Mouse (Mus musculus): ENCODE measurements around the gene Arid2. TPM values are rescaled to one million over a fixed set of nuclear protein-coding genes. Genes with fewer than 3 reads are reported as not detected.

Gene Arid2
- polyA plus RNA-seq, 1 experiment from 2014 or later = 9.4 TPM

DNA sequence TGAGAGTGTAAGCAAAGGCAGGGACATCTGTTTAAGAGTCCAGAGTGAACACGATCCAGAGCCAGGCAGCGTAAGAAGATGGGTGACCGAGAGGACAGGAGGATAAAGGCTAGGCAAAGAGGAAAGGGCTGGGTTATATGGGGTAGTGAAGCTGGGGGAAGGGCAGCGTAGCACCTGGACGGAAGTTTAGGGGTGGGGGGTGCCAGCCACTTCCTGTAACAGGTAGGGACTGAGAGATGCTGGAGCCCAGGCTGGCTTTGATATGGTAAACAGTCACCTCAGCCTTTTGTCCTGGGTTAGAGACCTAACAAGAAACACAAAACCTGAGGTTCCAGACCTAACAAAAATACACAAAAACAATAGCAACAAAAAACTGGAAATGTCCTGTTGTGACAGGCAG, 29.5 kb upstream of the Arid2 start:
- WGBS = 69% methylated on average over 5 of the region's 5 CpGs
- ATAC-seq = no peak
- Histone ChIP-seq H3K4me3 (ENCODE audit: low read depth, low read length) (no peak overlapping the region), H3K36me3 (ENCODE audit: control insufficient read depth, insufficient read depth) (no peaks in the 10 kb centered on the region), H3K4me2 (replicated peaks; ENCODE audit: low read depth) (peak overlapping the region; percentile 17; the same call in 1 of the 2 replicates), H3K9ac (ENCODE audit: low read depth, low read length) (no peak overlapping the region), H3K4me1 (replicated peaks; ENCODE audit: control insufficient read depth, insufficient read depth, low read length) (peaks cover 5% of the 10 kb centered on the region; the same call in 1 of the 2 replicates), H3K27me3 (replicated peaks; ENCODE audit: control insufficient read depth, insufficient read depth, low read length) (no peaks in the 10 kb centered on the region), H3K27ac (ENCODE audit: low read depth, low read length) (no peak overlapping the region), H3K9me3 (ENCODE audit: control insufficient read depth) (peaks cover 14% of the 10 kb centered on the region; the same call in 1 of the 2 replicates)
- no peak for TF ChIP-seq CTCF (IDR thresholded peaks at IDR 0.05; ENCODE audit: low read depth)

DNA sequence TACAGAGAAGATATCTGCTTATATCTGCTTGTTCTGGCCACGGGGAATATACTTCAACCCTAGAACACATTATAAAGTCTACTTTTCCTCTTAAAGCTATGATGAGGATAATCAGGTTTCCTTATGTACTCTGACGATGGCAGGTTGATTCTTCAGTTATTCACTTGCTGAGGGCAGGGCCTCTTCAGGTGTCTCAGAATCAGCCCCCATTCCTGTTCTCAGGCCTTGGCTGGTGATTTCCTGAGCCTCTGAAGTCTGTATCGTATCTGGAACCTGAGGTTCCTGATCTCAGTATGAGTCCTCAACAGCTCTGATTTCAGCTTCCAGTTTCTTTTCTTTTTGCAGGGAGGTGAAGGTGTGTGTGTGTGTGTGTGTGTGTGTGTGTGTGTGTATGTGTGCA, 22.7 kb upstream of the Arid2 start:
- Histone ChIP-seq H3K27ac (ENCODE audit: low read depth, low read length) (no peak overlapping the region), H3K9ac (ENCODE audit: low read depth, low read length) (no peak overlapping the region), H3K4me3 (ENCODE audit: low read depth, low read length) (no peak overlapping the region), H3K9me3 (ENCODE audit: control insufficient read depth) (peaks cover 23% of the 10 kb centered on the region; the same call in 1 of the 2 replicates), H3K27me3 (replicated peaks; ENCODE audit: control insufficient read depth, insufficient read depth, low read length) (no peaks in the 10 kb centered on the region), H3K4me2 (replicated peaks; ENCODE audit: low read depth) (no peak overlapping the region), H3K36me3 (ENCODE audit: control insufficient read depth, insufficient read depth) (0 out of 2 replicates have a peak, but pooled peaks cover 10% of the 10 kb centered on the region), H3K4me1 (replicated peaks; ENCODE audit: control insufficient read depth, insufficient read depth, low read length) (no peaks in the 10 kb centered on the region)
- TF ChIP-seq CTCF (IDR thresholded peaks at IDR 0.05; ENCODE audit: low read depth) = no peak
- WGBS = 91% methylated on average over 3 of the region's 3 CpGs
- ATAC-seq = no peak

DNA sequence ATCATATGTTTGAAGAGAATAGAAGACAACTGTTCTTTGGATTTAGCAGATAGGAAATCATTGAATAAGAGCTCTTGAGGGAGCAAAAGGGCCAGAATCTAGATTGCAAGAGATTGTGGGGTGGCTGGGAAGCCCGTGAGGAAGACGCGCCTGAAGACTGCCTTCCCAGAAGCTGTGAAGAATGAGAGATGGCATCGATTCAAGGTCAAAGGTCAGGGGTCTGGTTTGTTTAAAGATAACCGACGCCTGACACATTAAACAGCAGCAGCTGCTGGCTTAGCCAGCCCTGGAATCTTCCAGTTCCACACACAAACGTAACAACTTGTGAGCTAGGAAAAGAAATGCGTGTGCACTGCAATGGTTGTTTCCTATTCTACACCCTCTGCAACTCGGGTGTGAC, 19.4 kb upstream of the Arid2 start:
- no peak overlapping the region for H3K4me2 ChIP-seq (replicated peaks; ENCODE audit: low read depth)
- no peak overlapping the region for H3K4me3 ChIP-seq (ENCODE audit: low read depth, low read length)
- 0 out of 2 replicates have a peak, but pooled peaks cover 10% of the 10 kb centered on the region for H3K36me3 ChIP-seq (ENCODE audit: control insufficient read depth, insufficient read depth)
- 44% methylated on average over 9 of the region's 9 CpGs for WGBS
- H3K27me3 ChIP-seq (replicated peaks; ENCODE audit: control insufficient read depth, insufficient read depth, low read length) = no peaks in the 10 kb centered on the region
- H3K9ac ChIP-seq (ENCODE audit: low read depth, low read length) = no peak overlapping the region
- H3K27ac ChIP-seq (ENCODE audit: low read depth, low read length) = no peak overlapping the region
- H3K4me1 ChIP-seq (replicated peaks; ENCODE audit: control insufficient read depth, insufficient read depth, low read length) = no peaks in the 10 kb centered on the region
- no peak for ATAC-seq
- 0 out of 2 replicates have a peak, but pooled peaks cover 7% of the 10 kb centered on the region for H3K9me3 ChIP-seq (ENCODE audit: control insufficient read depth)
- no peak for TF ChIP-seq CTCF (IDR thresholded peaks at IDR 0.05; ENCODE audit: low read depth)

DNA sequence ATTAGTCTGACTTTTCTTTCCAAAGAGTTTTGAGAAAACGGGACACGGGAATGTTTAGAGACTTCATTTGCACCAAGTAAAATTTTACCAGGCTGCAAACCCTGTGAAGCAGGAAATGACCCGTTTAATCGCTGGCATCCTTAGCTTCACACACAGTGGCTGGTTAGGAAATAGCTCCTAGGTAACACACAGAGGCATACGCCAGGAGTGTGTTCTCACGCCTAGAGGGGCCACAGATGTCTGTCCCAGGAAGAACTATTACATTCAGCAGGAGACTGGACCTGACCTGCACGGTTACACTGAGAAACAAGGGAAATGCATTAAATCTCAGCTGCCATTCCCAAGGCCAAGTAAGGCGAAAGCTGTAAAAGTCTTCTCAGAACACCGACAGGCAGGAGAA, 18.7 kb upstream of the Arid2 start:
- no peak overlapping the region for H3K9ac ChIP-seq (ENCODE audit: low read depth, low read length)
- H3K36me3 ChIP-seq (ENCODE audit: control insufficient read depth, insufficient read depth) = 0 out of 2 replicates have a peak, but pooled peaks cover 10% of the 10 kb centered on the region
- H3K4me1 ChIP-seq (replicated peaks; ENCODE audit: control insufficient read depth, insufficient read depth, low read length) = no peaks in the 10 kb centered on the region
- no peak for TF ChIP-seq CTCF (IDR thresholded peaks at IDR 0.05; ENCODE audit: low read depth)
- WGBS = 86% methylated on average over 9 of the region's 9 CpGs
- no peaks in the 10 kb centered on the region for H3K27me3 ChIP-seq (replicated peaks; ENCODE audit: control insufficient read depth, insufficient read depth, low read length)
- no peak for ATAC-seq
- H3K9me3 ChIP-seq (ENCODE audit: control insufficient read depth) = 0 out of 2 replicates have a peak, but pooled peaks cover 6% of the 10 kb centered on the region
- H3K4me2 ChIP-seq (replicated peaks; ENCODE audit: low read depth) = no peak overlapping the region
- H3K4me3 ChIP-seq (ENCODE audit: low read depth, low read length) = no peak overlapping the region
- no peak overlapping the region for H3K27ac ChIP-seq (ENCODE audit: low read depth, low read length)

DNA sequence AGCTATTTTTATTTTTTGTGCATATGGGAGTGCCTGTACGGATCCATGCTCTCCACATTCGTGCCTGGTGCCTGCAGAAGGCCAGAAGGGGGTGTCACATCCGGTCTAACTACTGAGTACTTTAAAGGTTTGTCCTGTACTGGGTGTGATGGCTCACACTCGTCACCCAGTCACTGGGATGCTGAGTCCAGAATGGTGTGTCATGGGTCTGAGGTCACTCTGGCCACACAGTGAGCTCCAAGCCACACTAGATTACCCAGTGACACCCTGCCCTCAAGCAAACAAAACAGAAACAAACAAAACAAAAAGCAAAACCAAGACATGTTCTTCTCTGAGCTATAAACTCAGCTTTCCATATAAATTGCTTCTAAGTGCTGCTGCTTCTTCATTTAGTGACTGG, 17.9 kb upstream of the Arid2 start:
- no peak for TF ChIP-seq CTCF (IDR thresholded peaks at IDR 0.05; ENCODE audit: low read depth)
- H3K36me3 ChIP-seq (ENCODE audit: control insufficient read depth, insufficient read depth) = 0 out of 2 replicates have a peak, but pooled peaks cover 10% of the 10 kb centered on the region
- H3K9ac ChIP-seq (ENCODE audit: low read depth, low read length) = no peak overlapping the region
- no peaks in the 10 kb centered on the region for H3K27me3 ChIP-seq (replicated peaks; ENCODE audit: control insufficient read depth, insufficient read depth, low read length)
- no peak overlapping the region for H3K4me2 ChIP-seq (replicated peaks; ENCODE audit: low read depth)
- H3K27ac ChIP-seq (ENCODE audit: low read depth, low read length) = no peak overlapping the region
- H3K4me3 ChIP-seq (ENCODE audit: low read depth, low read length) = no peak overlapping the region
- no peak for ATAC-seq
- H3K4me1 ChIP-seq (replicated peaks; ENCODE audit: control insufficient read depth, insufficient read depth, low read length) = no peaks in the 10 kb centered on the region
- 90% methylated on average over 4 of the region's 4 CpGs for WGBS
- H3K9me3 ChIP-seq (ENCODE audit: control insufficient read depth) = 0 out of 2 replicates have a peak, but pooled peaks cover 6% of the 10 kb centered on the region

DNA sequence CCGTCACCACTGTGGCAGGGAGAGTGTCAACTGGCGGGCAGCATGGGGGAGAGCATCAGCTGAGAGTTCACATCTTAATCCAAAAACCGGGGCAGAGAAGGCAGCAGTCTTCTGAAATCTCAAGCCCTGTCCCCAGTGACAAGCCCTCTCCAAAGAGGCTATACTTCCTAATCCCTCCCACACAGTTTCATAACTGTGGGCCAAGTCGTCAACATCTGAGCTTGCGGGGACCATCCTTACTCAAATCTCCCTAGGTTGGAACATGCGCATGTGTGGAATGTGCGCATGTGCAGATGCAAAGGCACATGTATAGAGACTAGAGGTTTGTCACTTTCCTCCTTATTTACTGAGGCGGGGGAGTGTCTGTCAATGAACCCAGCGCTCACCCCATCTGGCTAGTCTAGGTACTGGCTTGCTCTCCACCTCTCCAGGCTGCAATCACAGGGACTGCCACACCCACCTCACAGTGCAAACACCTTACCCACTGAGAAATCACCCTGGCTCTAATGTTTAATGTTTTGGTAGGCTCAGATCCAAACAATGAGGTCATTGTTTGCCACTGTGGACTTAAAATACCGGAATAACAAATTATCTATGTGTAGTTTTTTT, 16.9 kb upstream of the Arid2 start:
- H3K4me2 ChIP-seq (replicated peaks; ENCODE audit: low read depth) = no peak overlapping the region
- H3K27ac ChIP-seq (ENCODE audit: low read depth, low read length) = no peak overlapping the region
- no peaks in the 10 kb centered on the region for H3K27me3 ChIP-seq (replicated peaks; ENCODE audit: control insufficient read depth, insufficient read depth, low read length)
- no peak overlapping the region for H3K4me3 ChIP-seq (ENCODE audit: low read depth, low read length)
- no peaks in the 10 kb centered on the region for H3K4me1 ChIP-seq (replicated peaks; ENCODE audit: control insufficient read depth, insufficient read depth, low read length)
- peak; percentile 74 for ATAC-seq
- no peak overlapping the region for H3K9ac ChIP-seq (ENCODE audit: low read depth, low read length)
- 72% methylated on average over 10 of the region's 10 CpGs for WGBS
- no peak for TF ChIP-seq CTCF (IDR thresholded peaks at IDR 0.05; ENCODE audit: low read depth)
- 0 out of 2 replicates have a peak, but pooled peaks cover 6% of the 10 kb centered on the region for H3K9me3 ChIP-seq (ENCODE audit: control insufficient read depth)
- 0 out of 2 replicates have a peak, but pooled peaks cover 10% of the 10 kb centered on the region for H3K36me3 ChIP-seq (ENCODE audit: control insufficient read depth, insufficient read depth)
